Mouse (Mus musculus): ENCODE results near the gene Slc6a4.
A peak's percentile ranks its signal among the peaks of the same experiment; 100 is the strongest.
"Not testable (repeated sequence)": the region's sequence is repeated elsewhere in the genome, so short reads cannot be mapped to it uniquely, and the experiment has no call there.

The Slc6a4 gene

DNA sequence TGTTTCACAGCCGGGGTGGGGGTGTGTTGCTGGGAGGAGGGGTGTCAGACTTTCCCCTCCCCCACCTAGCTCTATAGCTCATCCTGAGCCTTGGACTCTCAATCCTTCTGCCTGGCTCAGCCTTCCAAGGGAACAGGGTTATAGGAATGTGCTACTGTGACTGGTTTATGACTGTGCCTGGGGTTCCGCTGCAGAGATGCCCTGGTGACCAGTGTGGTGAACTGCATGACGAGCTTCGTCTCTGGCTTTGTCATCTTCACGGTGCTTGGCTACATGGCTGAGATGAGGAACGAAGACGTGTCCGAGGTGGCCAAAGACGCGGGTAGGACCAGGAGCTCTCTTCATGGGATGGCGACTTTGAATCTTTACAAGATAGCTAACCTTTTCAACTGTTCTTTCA is 19.6 kb downstream of the Slc6a4 start:
- DNase-seq (ENCODE audit: low read depth, low spot score) = peak; percentile 8

DNA sequence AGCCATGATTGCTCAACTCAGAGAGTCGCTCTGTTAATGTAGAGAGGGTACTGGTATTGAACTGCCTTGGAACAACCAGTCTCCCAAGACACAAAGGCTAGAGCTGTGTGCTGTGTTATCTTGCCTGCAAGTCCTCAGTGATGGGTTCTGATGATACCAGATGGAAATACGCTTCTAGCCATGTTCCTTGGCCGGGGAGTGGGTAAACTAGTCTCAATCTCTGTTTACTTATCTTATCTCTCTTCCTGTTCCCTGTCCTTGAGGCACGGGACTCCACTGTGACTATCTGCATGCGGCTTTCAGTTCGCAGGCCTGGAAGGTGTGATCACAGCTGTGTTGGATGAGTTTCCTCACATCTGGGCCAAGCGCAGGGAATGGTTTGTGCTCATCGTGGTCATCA is 21.1 kb downstream of the Slc6a4 start:
- no peak for DNase-seq (ENCODE audit: low read depth, low spot score)

DNA sequence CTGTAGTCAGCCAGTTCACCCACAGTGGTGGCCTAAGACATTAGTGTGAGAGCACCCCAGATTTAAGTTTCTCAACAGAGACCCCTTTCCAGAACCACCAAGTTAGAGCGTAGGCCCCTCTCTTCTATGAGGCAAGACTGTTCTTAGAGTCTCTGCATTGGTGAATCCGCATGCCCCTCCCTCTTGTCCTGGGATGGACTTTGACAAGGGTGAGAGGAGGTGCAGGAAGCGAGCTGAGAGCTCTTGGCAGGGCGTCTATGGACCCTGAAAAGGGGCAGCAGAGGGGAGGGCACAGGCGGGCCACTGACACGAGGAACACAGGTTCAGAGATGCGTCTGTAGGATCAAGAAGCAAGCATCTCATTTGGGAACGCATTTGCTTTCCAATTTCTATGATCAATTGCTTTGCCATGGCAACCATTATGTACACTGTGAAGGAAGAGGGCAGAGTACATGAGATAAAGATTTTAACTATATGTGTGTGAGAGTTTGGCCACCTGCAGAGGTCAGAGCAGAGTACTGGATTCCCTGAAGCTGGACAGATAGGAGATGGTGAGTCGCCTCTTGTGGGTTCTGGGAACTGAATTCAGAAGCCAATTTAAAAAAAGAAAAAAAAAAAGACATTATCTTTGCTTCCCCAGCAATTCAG is 23.5 kb downstream of the Slc6a4 start:
- no peak for DNase-seq (ENCODE audit: low read depth, low spot score)

- peak; percentile 18 for DNase-seq (ENCODE audit: low read depth, low spot score)
Observed at GRCm38 (mm10) chr11:77026559-77026958, 28.2 kb downstream of the Slc6a4 start.

DNA sequence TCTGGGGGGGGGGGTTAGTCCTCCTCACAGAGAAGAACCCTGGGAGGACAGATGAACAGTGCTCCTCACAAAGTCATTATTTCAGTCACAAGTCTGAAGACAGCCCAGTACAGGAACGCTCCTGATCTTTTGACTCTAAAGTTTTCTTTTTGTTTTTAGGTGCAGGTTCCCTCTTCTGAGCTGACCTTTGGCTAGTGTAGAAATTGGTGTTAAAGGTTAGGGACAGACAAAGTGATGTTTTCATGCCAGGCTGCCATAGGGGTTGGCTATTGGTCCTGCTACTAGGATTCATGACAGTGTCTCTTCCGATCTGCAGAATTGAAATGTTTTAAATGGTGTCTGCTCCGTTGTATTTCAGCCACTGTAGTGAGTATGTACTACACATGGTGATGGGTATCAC is 29.8 kb downstream of the Slc6a4 start:
- no peak for DNase-seq (ENCODE audit: low read depth, low spot score)

DNA sequence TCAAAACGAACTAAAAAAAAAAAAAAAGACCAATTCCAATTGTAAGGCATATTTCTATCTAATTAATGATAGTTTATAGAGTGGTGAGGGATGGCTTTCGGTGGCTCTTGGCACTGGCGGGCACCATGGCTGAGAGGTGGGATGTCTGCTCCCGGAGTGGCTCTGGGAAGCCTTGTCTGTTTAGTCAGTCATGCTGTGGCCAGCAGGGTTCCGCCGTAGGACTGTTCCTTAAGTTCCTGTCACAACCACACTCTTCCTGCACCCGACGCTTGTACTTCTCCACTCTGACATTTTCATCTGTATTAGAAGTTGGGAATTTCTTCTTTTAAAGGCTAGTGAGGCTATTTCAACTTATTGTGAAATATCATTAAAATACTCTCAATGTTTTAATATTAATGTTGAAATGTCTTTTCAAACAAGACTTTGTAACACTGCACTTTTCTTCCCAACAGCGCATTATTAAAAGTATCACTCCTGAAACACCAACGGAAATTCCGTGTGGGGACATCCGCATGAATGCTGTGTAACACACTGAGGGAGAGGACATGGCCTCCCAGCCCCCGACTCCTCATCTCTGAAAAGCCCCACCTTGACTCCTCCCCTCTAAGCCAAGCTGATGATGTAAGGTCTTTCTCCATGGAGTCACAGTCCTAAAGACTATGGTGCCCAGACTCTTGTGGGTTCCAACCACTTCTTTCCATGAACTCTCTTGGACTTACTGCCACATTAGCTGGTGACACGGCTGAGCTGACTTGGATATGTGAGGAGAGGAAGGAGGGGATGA is 32.9 kb downstream of the Slc6a4 start:
- DNase-seq (ENCODE audit: low read depth, low spot score) = no peak

- no peak for DNase-seq (ENCODE audit: low read depth, low spot score)
Observed at GRCm38 (mm10) chr11:77041891-77042290, 43.5 kb downstream of the Slc6a4 start.

- no peak for DNase-seq (ENCODE audit: low read depth, low spot score)
Observed at GRCm38 (mm10) chr11:77042816-77043215, 44.4 kb downstream of the Slc6a4 start.

DNA sequence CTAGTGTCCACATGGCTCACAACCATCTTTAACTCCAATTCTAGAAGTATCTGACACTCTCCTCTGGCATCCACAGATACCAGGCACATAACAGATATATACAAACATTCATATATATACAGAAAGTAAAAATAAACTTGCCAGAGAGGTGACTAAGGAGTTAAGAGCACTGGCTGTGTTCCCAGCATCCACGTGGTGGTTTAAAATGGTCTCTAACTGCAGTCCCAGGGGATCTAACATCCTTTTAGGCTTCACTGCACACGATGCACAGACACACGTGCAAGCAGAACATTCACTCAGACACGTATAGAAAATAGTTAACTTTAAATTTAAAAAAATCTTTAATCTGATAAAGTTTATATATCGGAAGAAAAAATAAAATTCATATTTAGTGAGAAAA is 63.5 kb downstream of the Slc6a4 start:
- no peak for DNase-seq (ENCODE audit: low read depth, low spot score)

DNA sequence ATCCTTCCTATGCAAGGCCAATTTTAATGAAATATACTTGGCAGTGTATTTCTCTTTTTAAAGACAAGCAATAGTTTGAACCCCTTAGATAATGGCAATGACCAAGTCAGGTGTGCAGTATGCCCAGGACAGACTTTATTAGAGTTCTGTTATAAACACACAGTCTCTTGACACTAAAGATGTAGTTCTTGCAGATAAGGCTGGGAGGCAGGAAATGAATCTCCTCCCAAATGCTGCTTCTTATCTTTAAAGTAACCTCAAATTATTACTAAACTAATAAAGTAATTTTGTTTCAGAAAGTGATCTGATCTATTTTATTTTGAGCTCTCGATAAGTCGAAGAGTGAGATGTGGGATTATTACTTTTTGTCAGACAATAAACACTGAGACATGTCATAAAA is 65.0 kb downstream of the Slc6a4 start:
- no peak for DNase-seq (ENCODE audit: low read depth, low spot score)

- no peak for DNase-seq (ENCODE audit: low read depth, low spot score)
Observed at GRCm38 (mm10) chr11:77068825-77069224, 70.4 kb downstream of the Slc6a4 start.

- no peak for DNase-seq (ENCODE audit: low read depth, low spot score)
Observed at GRCm38 (mm10) chr11:77070721-77071120, 72.3 kb downstream of the Slc6a4 start.

DNA sequence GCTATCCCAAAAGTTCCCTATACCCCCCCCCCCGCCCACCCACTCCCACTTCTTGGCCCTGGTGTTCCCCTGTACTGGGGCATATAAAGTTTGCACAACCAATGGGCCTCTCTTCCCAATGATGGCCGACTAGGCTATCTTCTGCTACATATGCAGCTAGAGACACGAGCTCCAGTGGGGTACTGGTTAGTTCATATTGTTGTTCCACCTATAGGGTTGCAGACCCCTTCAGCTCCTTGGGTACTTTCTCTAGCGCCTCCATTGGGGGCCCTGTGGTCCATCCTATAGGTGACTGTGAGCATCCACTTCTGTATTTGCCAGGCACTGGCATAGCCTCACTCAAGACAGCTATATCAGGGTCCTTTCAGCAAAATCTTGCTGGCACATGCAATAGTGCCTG is 78.9 kb downstream of the Slc6a4 start:
- DNase-seq (ENCODE audit: low read depth, low spot score) = not testable (repeated sequence)

- peak; percentile 51 for DNase-seq (ENCODE audit: low read depth, low spot score)
Observed at GRCm38 (mm10) chr11:77077792-77078191, 79.4 kb downstream of the Slc6a4 start.

DNA sequence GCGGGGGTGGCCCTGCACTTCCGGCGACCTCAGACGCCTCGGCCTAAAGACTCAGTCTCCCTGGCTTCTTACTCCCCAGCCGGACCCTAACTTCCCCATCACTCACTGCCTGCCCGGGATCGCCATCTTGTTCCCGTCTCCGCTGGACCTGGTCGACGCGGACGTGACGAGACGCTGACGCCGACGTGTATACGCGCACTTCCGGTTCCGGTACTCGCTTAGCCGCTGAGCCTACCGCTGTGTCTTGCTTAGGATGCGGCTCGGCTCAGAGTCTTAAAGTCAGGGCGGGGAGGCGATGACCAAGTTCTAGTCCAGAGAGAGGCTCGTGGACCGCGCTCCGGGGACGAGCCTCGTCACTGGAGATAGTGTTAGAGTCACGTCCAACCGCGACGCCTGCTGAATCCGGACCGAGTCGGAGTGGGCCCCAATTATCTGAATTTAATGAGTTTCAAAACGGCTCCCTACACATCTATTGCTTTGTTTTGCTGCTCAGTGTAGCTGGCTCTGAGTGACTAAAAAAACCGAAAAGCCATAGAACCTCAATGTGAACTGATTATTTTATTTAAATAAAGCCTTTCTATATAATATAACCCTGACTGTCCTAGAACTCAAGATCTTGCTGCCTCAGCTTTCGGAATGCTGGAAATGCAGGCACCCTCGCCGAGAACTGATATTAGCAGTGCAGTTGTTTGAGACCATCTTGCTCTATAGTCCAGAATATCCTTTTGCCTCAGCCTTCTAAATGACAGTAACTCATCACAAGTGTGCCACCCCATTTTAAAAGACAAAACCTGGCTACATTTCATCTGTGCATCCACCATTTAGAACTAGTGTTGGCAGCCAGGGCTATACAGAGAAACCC is 80.1 kb downstream of the Slc6a4 start, which contains the start of gene Nsrp1:
TSS of gene Nsrp1 (minus strand) at position 163 of the 862 bp plus-strand sequence.
- peak; percentile 93 for DNase-seq (ENCODE audit: low read depth, low spot score)

GRCm38 (mm10) chr11:77079361-77079760 is 81.0 kb downstream of the Slc6a4 start:
- no peak for DNase-seq (ENCODE audit: low read depth, low spot score)

Measured in R1 (cell line).